Mouse (Mus musculus) natural killer cell, adult 2 months (primary cell): ENCODE measurements around the gene Klhl29.
"Not testable (repeated sequence)": the region's sequence is repeated elsewhere in the genome, so short reads cannot be mapped to it uniquely, and the experiment has no call there.

Experiments used
- DNase-seq, 2 experiments: peaks; one replicate each; pipeline ENCODE4 v3.0.0; 2022; ENCODE audit warnings: low spot score in 2 of 2

Klhl29 gene

DNA sequence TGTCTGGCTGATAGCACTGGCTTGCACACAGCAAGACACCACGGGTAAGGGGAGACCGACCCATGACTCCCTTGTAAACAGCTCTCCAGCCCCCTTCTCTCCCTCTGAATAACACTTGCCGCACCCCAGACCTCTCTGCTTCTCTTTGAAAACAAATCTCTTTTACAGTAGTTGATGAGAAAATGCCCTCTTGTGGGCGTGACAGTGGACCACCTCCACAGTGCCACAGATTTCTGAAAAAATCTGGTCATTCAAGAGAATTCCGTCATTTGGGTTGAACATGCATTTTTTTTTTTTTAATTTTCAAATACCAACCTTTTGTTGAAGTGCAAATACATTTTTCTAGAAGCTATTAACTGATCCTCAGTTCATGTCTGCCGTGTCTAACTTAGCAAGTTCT is 17.0 kb downstream of the Klhl29 start:
- DNase-seq, result no peak

DNA sequence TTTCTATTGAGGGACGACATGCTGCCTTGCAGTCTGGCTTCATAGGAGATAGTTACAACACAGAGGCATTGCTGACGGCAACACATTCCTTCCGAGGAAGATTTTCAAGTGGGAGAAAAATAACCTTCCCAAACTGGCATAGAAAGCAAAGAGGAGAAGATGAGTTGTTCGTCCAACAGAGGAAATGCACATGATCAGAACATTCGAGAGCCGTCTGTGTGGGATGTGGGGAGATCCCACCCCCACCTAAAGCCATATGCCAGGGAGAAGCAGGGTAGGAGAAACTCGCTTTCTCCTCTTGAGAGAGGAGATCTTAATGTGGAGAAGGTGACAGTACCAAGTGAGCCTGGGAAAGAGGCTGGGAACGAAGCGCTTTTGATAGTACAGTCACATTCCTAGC is 22.1 kb downstream of the Klhl29 start:
- no peak for DNase-seq

DNA sequence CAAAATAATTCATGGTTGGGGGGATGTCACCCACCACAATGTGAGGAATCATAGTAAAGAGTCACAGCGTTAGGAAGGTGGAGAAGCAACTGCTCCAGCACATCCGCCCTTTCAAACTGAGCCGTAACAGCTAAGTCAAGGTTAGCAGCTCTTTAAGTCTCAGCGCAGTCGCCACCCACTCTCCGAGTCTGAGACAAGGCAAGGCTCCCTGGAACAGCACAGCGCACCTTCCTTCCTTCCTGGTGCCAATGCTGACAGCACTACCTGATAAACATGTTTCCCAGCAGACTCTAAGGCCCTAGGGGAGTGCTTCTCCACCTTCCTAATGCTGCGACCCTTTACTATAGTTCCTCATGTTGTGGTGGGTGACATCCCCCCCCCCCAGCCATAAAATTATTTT is 22.7 kb downstream of the Klhl29 start:
- no peak for DNase-seq

DNA sequence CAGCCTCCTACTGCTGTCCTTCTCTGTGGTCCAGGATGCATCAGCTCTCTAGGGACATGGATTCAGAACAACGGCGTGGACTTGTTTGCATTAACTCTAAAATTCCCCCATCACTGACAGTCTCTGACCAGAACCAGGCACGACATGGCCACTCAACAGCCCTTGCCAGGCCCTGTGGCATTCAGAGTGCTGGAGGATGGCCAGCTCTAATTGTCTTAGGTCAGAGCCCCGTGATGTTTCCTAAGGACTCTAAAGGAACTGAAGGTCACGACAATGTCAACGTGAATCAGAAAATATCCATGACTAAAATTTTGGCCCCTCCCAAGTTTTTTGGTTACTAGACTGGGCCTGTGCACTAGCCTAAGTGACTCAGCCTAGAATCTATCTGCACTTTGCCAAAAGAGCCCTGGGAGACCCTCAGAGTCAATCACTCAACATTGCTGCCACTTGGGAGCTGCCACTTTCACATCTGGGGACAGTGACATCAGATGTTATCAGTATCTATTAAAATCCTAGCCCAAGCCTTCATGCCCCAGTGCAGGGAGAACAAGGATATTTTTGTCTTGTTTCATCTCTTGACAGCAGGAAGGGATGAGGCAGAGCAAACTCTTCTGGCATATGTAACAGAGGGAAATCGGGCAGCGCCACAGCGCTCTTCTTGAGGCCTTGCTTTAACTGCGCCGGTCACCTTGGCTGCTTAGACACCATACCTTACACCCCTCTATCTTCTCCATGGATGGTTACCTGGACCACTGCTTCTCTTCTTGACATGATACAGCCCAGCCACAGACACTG is 24.8 kb downstream of the Klhl29 start:
- no peak for DNase-seq

GRCm38 (mm10) chr12:5345088-5345487 is 30.4 kb downstream of the Klhl29 start:
- DNase-seq, result no peak

GRCm38 (mm10) chr12:5344457-5344856 is 31.0 kb downstream of the Klhl29 start:
- DNase-seq, result not testable (repeated sequence)

- DNase-seq, result no peak
These were observed 35.3 kb downstream of the Klhl29 start for GRCm38 (mm10) chr12:5340151-5340603.

GRCm38 (mm10) chr12:5336927-5337712 is 38.4 kb downstream of the Klhl29 start:
- DNase-seq, result no peak

GRCm38 (mm10) chr12:5336331-5336730 is 39.2 kb downstream of the Klhl29 start:
- no peak for DNase-seq

GRCm38 (mm10) chr12:5334956-5335355 is 40.5 kb downstream of the Klhl29 start:
- DNase-seq, result no peak

GRCm38 (mm10) chr12:5334175-5334574 is 41.3 kb downstream of the Klhl29 start:
- DNase-seq, result no peak

GRCm38 (mm10) chr12:5331810-5332484 is 43.5 kb downstream of the Klhl29 start:
- no peak for DNase-seq

- DNase-seq, result no peak
These were observed 44.9 kb downstream of the Klhl29 start for GRCm38 (mm10) chr12:5330496-5331070.

DNA sequence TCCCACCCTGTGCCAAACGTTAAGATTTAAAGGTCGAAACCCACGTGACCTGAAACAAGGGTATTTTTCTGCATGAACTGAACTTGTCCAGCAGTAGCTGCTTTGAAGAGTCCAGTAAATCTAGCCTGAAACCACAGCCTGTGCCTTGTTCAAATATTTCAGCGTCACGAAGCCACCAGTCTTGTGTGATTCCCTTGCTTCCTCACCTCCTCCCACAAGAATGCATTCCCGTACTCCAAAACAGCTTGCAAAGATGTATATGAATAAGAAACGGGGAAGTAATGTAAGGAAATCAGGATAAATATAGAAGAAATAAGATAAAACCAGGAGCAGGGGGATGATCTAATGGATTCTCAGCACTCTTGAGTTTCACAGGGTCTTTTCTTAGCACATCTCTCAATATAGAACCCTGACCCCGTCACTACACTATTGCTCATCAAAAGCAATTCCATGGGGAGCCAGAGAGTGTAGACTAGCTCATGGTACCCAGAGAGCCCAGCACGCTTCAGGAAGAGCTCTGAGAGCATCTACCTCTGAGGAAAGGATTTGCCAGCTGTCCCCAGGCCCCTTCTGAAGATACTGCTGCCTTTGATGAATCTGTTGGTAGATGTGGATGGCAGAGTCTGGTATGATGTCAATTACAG is 52.9 kb downstream of the Klhl29 start:
- no peak for DNase-seq

DNA sequence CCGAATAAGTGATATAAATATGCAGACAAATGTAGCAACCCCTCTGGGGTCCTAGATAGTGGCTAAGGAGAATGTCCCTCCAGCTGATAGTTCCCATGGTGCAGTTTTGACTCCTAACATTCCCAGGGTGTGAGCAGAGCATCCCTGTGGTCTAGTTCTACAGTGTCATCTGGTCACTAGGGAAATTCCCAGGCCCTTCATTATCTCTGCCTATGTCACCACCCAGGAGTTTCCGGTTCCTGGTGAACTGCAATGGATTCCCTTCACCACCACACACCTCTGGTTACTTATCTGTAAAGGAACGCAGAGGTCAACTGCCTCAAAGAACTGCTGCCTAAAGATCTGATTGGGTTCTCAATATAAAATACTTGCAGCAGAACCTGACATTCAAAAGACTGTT is 54.5 kb downstream of the Klhl29 start:
- DNase-seq, result no peak

- DNase-seq, result no peak
These were observed 56.0 kb downstream of the Klhl29 start for GRCm38 (mm10) chr12:5319359-5319973.

GRCm38 (mm10) chr12:5316029-5316567 is 59.4 kb downstream of the Klhl29 start:
- no peak for DNase-seq

- no peak for DNase-seq
These were observed 67.6 kb downstream of the Klhl29 start for GRCm38 (mm10) chr12:5307923-5308322.

DNA sequence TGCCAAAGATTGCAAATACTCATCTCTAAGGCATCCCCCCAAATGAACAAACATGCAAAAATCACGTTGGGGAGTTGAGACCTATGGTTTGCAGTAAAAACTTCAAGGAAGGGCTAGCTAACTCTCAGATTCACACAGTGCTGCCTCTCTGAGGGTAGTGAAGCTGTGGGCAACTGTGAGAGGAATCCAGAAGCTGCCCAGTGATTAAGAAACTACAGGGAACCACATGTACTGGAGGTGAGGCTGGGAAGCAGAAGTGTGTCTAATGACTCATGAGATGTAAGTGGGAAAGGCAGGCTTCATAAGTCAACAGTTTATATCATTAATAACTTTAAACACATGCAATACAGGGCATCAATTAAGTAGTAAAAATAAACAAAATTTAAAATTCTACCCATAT is 70.0 kb downstream of the Klhl29 start:
- DNase-seq, result no peak

- DNase-seq, result no peak
These were observed 71.6 kb downstream of the Klhl29 start for GRCm38 (mm10) chr12:5303912-5304311.

- no peak for DNase-seq
These were observed 72.4 kb downstream of the Klhl29 start for GRCm38 (mm10) chr12:5303100-5303499.
